Mouse (Mus musculus) inflammation-experienced regulatory T-cells, adult 6 months (primary cell): Measurements from ENCODE around the gene Nol4l. TPM values are rescaled to one million over a fixed set of nuclear protein-coding genes. Genes with fewer than 3 reads are reported as not detected.

Experiments
- ATAC-seq: one replicate; pipeline ENCODE4 v1.8.0; 2017
- polyA plus RNA-seq, 3 experiments: library from polyadenylated mRNA; unstranded; fragments of 100-300 nt; shearing (Covaris generic); gene quantifications; one replicate each; pipeline ENCODE4 v1.2.1; 2017

Nol4l gene
- 1 to 10 TPM; 2.4 to 3.9 (median 2.4) TPM for polyA plus RNA-seq

- no peak for ATAC-seq
Observed at GRCm38 (mm10) chr2:153529931-153530766, at the start of gene Nol4l. TSS of gene Nol4l (minus strand) at chr2:153529971.

GRCm38 (mm10) chr2:153577122-153577521, 47.4 kb upstream of the Nol4l start:
- no peak for ATAC-seq

GRCm38 (mm10) chr2:153576150-153576549, 46.4 kb upstream of the Nol4l start:
- no peak for ATAC-seq

GRCm38 (mm10) chr2:153575554-153575953, 45.8 kb upstream of the Nol4l start:
- ATAC-seq = no peak

- no peak for ATAC-seq
Observed at GRCm38 (mm10) chr2:153573101-153573500, 43.3 kb upstream of the Nol4l start.

- ATAC-seq = no peak
Observed at GRCm38 (mm10) chr2:153568541-153568940, 38.8 kb upstream of the Nol4l start.

GRCm38 (mm10) chr2:153568013-153568412, 38.2 kb upstream of the Nol4l start:
- ATAC-seq = no peak

GRCm38 (mm10) chr2:153564343-153564742, 34.6 kb upstream of the Nol4l start:
- ATAC-seq = no peak

GRCm38 (mm10) chr2:153561564-153561963, 31.8 kb upstream of the Nol4l start:
- no peak for ATAC-seq

- no peak for ATAC-seq
Observed at GRCm38 (mm10) chr2:153560664-153561541, 31.1 kb upstream of the Nol4l start.

GRCm38 (mm10) chr2:153559613-153560152, 29.9 kb upstream of the Nol4l start:
- no peak for ATAC-seq

GRCm38 (mm10) chr2:153558464-153558863, 28.7 kb upstream of the Nol4l start:
- no peak for ATAC-seq

- no peak for ATAC-seq
Observed at GRCm38 (mm10) chr2:153557259-153557658, 27.5 kb upstream of the Nol4l start.

- no peak for ATAC-seq
Observed at GRCm38 (mm10) chr2:153556208-153556607, 26.4 kb upstream of the Nol4l start.

GRCm38 (mm10) chr2:153554543-153554942, 24.8 kb upstream of the Nol4l start:
- no peak for ATAC-seq

GRCm38 (mm10) chr2:153549486-153549885, 19.7 kb upstream of the Nol4l start:
- no peak for ATAC-seq

- ATAC-seq = no peak
Observed at GRCm38 (mm10) chr2:153548221-153548923, 18.6 kb upstream of the Nol4l start.

- no peak for ATAC-seq
Observed at GRCm38 (mm10) chr2:153547633-153548032, 17.9 kb upstream of the Nol4l start.

GRCm38 (mm10) chr2:153546972-153547371, 17.2 kb upstream of the Nol4l start:
- ATAC-seq = no peak

- no peak for ATAC-seq
Observed at GRCm38 (mm10) chr2:153546471-153546870, 16.7 kb upstream of the Nol4l start.

GRCm38 (mm10) chr2:153544771-153545170, 15.0 kb upstream of the Nol4l start:
- no peak for ATAC-seq

GRCm38 (mm10) chr2:153543911-153544730, 14.3 kb upstream of the Nol4l start:
- no peak for ATAC-seq
